Mouse (Mus musculus): ENCODE measurements at regions not wholly inside any gene's neighbourhood (a gene's known extent, or its start where the extent isn't known, plus 50 kb on each side); places are given as distances from the start of the nearest gene placed in this dataset.

DNA sequence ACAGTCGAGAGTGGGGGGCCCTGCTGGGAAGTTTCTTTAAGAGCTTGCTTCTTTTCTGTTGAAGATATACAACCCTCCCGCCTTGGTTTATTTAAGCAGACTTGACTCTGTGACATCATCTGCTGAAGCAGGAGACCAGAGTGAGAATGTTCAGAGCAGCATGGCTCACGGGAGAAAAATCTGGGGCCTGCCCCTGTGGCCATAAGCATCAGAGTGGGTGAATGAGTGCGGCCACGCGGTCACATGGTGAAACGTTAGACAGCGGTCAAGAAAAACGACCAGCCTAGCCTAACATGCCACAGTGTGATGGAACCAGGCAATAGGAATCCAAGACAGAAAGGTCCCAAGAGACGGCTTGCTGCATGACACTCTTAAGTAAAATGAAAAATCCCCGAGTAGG is 95.2 kb upstream of the 1600014C23Rik start:
- DNase-seq (ENCODE audit: low spot score in 2 of 2), result no peak

DNA sequence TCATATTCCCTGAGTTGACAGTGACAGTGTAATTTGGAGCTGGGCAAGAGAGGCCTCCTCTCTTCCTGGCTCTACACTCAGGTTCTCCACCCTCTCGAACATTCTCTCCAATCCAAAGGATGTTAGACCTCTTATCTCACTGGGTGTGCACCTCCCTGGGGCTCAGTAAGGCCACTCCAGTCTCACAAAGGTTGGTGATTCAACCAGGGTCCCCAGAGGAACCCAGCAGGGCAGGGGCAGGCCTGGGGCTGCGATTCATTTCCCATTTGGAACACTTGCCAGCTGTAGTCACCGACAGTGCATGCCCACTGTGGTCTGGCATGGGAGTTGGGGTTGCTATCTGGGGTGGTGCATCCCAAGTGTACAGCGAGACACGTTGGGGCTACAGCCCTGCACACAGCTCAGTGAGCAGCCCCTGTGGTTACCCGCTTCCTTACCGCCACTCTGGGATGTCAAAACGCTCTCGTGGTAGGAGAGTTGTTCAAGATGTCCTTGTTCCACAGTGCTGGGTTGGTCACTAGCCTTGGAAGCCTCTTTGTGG is 94.7 kb upstream of the 1600014C23Rik start:
- DNase-seq (ENCODE audit: low spot score in 2 of 2), result no peak

DNA sequence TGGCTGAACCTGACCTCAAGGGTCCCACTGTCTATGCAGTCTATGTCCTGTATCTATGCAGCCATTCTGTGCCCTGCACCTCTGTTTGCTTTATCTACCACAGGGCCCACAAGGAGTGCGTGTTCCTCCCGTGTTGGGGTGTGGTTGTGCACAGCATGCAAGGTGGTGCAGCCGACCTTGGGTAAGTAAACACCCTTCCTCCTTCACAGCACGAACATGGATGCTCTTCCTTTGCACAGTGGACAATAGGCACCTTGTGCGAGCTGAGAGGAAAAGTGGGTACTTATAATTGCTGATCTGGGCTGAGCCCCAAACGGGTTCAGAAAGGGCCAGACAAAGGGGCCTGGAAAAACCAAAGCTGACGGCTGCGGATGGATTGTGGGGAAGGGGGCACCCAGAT is 91.3 kb upstream of the 1600014C23Rik start:
- DNase-seq (ENCODE audit: low spot score in 2 of 2), result no peak

DNA sequence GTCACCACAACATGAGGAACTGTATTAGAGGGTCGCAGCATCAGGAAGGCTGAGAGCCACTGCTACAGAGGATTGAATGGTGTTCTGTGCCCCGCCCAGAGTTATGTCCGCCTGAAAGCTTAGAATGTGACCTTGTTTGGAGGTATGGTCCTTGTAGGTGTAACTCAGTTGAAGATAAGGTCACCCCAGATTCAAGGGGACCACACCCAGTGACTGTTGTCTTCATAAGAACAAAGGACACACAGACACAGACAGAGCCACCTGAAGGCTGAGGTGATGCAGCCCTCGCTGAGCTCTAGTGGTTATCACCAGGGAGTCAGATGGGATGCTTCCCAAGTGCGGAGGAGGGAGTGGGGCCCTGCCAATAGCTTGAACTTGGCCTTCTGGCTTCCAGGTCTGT is 89.9 kb upstream of the 1600014C23Rik start:
- no peak for DNase-seq (ENCODE audit: low spot score in 2 of 2)

DNA sequence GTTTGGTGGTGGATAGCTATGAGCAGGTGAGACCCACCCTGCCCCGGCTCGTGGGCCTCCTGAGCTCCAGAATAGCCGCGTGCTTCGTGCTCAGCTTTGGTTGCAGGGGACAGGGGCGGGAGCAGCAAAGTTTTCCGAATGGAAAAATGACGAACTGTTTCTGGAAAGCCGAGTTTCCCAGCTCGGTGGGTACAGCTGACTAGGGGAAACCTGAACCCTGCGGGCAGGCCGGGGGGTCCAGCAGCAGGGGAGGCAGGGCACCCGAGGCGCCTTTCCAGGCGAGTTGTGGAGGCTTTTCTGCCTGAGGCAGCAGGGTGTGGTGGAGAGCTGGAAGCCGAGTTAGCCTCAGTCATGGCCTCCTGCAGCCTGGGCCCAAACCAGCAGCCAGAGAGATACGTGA is 88.8 kb upstream of the 1600014C23Rik start:
- DNase-seq (ENCODE audit: low spot score in 2 of 2), result no peak

DNA sequence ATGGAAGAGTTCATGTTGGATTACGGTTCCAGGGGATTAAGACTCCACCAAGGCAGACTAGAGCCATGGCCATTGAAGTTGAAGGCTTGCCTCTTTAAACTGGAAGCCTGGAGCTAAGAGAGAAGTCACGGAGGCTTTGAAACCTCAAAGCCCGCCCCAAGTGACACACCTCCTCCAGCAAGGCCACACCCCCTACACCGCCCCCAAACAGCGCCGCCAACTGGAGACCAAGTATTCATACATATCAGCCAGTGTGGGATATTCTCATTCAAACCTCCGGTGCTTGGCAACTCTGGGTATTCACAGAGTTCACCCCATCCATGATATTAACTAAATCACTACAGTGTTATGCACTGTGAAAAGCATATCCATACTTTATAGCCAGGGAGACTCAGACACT is 87.7 kb upstream of the 1600014C23Rik start:
- no peak for DNase-seq (ENCODE audit: low spot score in 2 of 2)

DNA sequence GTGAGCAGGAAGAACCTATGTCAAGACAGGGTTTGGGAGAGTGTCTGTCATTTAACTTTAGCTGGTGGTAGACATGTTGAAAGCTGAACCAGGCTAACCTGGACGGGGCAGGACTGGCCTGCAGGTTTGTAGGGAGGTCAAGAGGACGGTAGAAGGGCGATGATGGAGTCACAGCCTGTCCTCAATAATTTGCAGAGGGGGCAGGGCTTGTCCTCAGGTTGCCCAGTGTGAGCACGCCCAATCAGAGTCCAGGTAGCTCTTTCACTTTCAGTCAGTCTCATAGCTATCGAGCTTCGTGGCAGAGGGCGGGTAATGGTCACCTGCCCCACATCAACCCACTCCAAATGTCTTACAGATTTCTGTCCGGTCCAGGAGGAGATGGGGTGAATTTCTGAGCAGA is 85.5 kb upstream of the 1600014C23Rik start:
- DNase-seq (ENCODE audit: low spot score in 2 of 2), result no peak

DNA sequence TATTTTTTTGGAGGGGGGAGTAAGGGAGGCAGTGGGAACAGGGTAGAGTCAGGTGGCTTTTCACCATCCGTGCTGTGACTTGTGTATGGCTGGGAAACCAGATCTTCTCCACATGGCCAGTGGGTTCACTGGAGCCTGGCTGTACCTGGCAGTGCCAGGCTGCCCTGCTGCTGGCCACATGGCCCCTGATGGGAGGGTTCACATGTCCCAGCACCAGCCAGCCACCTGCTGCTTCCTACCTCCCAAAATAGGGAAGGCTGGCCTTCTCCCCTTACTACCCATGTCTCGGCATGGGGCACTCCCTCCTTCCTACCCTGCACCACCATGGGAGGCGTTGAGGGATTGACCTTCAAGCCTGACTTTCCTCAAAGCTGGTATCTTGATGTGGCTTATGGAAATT is 82.9 kb upstream of the 1600014C23Rik start:
- no peak for DNase-seq (ENCODE audit: low spot score in 2 of 2)

DNA sequence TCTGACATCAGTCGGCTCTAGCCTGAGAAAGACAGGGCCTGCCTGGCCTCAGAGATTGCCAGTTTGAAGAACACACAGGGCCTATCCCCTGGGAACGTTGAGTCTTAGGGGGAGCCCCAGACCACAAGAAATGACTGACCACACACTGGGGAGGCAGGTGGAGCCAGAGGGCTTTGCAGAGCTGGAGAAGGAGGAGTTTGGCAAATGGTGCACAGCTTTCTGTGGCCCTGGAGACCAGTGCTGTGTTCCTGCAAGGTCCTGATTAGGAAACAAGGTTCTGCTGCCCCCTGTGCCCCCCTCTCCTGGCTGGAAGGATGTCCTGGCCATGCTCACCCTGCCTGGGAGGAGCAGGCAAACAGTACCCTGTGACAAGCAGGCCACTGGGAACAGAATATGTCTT is 82.2 kb upstream of the 1600014C23Rik start:
- no peak for DNase-seq (ENCODE audit: low spot score in 2 of 2)

DNA sequence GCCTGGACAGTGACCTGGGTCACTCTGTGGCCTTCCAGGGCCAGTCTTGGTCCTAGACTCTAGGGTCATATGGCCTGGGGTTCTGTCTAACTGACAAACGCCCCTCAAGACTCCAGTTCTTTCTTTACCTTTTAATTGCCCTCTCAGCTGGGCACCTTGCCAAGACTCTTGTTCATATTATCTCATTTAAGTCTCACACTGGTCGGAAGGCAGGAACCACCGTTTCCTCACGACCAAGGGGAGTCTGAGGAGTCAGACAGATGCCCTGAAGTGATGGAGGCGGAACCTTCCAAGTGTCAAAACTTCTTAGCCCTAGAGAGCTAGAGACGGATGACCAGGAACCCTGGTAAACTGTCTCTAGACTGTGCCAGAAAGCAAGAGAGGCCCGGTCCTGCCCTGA is 81.7 kb upstream of the 1600014C23Rik start:
- no peak for DNase-seq (ENCODE audit: low spot score in 2 of 2)

DNA sequence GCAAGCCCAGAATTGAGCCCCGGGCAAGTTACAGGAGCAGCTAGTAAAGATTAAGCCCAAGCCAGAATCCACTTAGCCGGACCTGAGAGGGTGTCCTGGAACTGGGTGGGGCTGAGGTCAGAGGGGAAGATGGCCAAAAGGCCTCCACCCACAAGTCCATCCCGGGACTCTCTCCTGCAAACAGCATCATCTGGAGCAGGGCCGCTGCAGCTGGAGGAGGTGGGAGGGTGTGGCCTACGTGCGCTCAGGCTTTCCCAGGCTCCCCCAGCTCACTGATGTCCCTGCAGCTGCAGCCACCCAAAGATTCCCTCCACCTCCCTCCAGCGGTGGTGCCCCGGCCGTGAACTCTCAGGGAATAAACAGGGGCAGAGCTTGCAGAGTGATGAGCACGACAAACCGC is 80.9 kb upstream of the 1600014C23Rik start:
- no peak for DNase-seq (ENCODE audit: low spot score in 2 of 2)

DNA sequence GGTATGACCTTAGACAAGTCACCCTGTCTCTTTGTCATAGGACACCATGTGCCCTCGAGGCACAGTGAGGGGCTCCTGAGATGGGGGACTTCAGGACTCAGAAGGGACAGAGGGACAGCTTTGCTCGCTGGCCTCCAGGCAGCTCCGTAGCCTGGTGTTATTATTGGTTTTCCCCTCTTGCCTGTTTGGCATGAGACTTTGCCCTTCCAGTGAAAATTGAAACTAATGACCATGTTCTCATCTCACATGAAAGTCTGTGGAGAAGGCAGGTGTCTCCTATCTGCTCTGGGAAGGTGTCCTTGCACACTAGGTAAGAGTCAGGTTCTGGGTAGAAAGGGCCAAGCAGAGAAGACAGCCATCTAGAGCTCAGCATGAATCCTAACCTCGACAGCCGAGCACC is 80.3 kb upstream of the 1600014C23Rik start:
- DNase-seq (ENCODE audit: low spot score in 2 of 2), result no peak

DNA sequence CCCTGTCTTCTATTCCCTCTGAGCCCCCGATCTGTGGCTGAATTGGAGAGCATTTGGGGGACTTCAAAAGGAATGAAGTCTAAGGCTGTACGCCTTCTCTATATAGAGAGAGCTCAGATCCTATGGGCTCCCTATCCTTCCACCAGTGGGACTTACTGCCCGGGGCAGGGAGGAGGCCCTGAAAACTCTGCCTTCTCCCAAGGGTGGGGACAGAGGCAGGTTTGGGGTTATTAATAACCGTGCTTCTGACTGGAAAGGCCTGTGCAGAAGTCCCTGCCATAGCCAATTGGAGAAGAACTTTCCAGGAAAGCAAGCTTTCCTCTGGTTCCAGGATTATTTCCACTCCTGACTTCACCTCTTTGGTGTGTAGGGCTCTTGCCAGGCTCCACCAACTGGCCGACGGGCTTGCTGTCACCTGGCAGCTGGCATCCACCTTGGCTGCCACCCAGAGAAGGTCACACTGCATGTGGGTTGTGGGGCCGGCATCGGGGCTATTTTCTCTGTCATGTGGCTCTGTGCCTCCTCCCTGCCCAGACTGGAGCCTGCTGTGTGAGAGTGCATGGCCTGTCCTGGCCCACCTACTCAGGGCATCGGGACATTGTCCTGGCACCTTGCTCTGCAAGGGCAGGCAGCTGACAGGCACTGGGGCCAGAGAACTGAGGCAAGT is 78.8 kb upstream of the 1600014C23Rik start:
- no peak for DNase-seq (ENCODE audit: low spot score in 2 of 2)

DNA sequence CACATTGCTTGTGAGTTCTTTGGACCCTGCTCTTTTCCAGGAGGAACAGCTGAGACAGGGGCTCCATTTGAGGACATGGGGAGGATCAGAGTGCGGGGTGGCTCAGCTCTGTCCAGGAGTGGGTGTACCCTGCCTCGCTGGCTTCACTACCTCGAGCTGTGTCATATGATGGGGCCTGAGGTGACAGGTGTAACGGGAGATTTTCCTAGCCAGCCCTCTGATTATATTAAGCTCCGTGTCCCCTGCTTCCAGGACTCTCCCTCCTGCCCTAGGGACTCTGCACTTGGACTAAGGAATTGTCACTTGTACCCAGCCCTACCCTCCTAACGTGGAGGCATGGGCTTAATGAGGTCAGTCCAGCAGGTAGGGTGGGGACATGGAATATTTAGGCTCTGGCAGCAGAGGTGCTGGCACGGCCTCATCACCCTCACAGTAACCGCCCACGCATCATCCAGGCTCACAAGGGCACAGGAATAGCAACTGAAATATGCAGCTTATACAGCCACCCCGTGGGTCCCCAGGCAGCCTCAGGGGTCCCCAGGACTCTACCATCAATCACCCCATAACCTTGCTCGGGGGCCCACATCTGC is 78.1 kb upstream of the 1600014C23Rik start:
- DNase-seq (ENCODE audit: low spot score in 2 of 2), result no peak

DNA sequence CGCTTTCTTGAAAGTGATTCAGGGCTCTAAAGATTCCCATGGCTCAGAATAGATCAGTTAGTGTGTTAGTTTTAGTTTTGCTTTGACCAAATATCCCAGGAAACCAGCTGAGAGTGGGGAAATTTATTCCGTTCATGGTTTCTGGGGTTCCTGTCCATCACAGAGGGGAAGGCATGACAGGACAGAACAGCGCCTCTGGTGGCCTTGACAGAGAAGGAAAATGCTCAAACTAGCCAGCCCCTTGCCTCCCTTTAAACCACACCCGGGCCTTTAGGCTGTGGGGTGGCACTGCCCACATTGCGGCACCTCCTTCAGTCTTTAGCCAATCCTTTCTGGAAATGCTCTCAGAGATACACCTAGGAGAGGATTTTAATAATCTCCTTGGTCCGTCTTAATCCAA is 76.1 kb upstream of the 1600014C23Rik start:
- DNase-seq (ENCODE audit: low spot score in 2 of 2), result no peak

DNA sequence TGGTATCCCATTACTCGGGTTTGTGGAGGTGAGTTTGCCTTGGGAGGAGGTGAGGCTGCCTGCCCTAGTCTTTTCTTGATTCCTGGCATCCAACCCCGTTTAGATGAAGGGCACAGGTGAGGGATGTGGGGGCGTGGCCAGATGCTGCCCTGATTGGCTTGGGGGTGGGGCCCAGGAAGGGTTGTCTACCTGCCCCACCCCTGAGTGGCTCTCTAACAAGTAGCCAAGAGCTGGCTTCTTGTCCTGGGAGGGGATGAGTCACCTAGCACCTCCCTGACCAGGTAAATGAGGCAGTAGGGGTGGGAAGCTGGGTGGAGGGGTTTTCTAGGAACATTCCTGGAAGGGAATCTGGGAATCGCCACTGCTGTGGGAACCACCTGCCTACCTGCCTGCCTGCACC is 74.7 kb upstream of the 1600014C23Rik start:
- DNase-seq (ENCODE audit: low spot score in 2 of 2), result no peak

DNA sequence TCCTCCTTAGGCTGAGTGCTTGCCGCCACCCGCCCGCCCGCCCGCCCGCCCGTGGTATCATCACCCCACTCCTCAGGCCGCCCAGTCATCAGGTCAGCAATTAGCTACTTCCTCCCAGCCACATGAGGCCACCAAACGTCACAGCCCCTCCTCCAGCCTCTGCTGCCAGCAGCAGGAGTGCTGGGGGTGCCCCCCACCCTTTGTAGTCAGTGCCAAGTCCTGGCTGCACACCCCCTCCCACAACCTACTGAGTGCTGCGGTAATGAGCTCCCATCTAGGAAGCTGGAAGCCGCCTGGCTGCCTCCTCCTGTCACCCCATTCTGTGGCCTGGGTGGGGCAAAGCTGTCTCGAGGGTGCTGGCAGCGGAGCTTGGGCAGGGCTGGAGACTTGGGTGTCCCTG is 73.8 kb upstream of the 1600014C23Rik start:
- DNase-seq (ENCODE audit: low spot score in 2 of 2), result no peak

DNA sequence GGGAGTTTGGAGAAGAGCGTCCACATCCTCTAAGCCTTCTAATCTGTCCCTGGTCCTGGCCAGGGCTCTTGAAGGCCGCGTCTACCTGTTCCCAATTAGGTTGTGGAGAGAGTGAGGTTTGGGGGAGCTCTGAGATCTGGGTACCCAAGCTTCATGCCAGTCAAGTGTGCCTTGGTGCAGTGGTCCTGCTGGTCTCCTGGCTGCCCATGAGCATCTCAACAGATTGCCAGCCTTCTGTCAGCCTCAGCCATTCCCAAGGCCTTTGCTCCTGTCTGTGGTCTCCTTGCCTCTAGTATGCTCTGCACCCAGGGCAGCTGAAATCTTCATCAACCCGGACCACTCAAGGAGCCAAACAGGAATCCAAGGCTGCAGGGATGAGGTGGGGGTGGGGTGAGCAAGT is 73.2 kb upstream of the 1600014C23Rik start:
- DNase-seq (ENCODE audit: low spot score in 2 of 2), result no peak

DNA sequence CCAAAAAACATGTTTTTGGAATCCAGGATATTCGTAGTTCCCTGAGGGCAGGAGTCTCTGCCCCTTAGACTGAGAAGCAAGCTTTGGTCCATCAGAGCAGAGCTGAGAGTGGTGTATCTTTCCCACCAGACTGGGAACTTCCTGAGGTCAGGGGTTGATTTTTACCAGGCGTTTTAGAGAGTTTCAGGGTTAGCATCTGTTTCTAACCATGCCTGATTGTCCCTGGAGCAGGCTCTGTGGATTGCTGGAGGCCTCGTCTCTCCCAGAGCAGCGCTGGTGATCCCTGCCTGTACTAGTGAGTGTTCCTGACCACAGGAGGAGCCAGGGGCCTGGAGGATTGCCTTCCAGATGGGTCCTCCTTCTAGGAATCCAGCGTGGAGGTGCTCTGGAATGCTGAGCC is 72.8 kb upstream of the 1600014C23Rik start:
- no peak for DNase-seq (ENCODE audit: low spot score in 2 of 2)

DNA sequence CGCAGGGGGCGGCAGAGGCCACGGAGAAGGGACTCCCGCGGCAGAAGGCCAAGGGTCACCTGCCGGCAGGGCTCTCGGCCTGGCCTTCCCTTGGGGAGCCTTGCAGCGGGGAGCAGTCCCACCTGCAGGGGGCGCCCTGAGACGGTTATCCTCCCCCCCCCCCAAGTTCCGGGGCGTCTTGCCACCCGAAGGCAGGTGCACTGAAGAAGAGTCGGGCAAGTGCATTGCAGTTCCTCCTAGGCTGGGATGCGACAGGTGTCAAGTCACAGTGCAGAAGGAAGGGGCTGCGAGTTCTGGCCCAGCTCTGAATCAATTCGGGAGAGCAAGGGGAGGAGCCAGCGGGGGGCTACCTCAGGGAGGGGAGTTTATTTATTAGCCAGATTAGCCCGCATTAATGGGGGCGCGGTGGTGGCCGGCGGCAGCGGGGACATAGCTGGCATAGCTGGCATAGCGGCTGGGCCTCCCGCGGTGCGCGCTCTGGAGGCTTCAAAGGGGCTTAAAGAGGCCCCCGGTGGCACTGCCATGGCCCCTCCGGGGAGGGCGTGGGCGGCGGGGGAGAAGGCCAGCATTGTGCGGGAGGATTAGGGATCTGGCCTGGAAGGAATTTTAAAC is 71.9 kb upstream of the 1600014C23Rik start:
- DNase-seq (ENCODE audit: low spot score in 2 of 2), result peak in 1 of 2 experiments; percentile 12

DNA sequence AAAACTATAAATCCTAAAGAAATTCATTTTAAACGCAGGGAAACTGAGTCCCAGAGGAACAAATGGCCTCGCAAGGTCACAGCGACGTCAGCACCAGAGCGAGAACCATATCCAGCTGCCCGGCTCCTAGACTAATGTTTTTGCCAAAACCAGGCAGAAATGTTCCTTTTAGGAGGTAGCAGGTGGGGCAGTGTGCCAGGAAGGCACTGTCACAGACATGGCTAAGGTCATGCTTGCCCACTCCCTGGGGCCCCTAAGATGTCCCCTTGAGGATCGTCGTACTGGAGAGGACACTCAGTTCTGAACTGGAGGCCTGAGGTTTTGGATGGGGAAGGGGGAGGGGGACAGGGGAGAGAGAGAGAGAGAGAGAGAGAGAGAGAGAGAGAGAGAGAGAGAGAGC is 69.7 kb upstream of the 1600014C23Rik start:
- DNase-seq (ENCODE audit: low spot score in 2 of 2), result no peak

DNA sequence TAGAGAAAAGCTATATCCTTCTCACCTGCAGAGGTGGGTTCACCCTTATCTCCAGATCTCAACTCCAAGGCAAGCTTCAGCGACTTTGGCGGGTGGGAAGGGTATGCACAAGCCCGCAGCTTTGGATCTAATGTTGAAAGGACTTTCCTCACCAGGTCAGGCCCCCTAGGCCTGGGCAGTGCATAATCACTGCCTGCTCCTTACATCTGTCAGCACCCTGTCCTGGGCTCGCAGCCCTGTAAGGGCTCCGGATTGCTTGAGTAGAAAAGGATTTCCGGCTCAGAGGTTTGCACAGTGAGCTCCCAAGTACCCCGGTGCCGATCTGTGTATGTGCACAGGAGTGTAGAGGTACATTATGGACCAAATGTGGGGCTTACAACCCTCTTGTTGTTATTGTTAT is 68.8 kb upstream of the 1600014C23Rik start:
- no peak for DNase-seq (ENCODE audit: low spot score in 2 of 2)

DNA sequence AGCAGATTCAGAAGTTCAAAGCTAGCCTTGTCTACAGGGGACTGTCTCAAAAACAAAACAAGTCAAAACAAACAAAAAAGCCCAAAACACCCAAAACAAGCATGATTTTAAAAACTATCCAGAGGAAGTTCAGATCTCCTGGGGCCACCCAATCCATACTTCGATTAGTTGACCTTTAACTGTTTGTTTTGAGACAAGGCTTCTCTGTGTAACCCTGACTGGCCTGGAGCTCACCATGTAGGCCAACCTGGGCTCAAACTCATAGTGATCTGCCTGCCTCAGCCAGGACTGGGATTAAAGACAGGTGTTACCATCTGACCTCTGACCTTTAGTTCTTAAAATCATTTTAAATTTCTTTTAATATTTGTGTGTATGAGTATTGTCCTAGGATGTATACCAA is 66.1 kb upstream of the 1600014C23Rik start:
- DNase-seq (ENCODE audit: low spot score in 2 of 2), result no peak

Data from left cerebral cortex, adult 18-20 months (tissue).